Mouse (Mus musculus) myocyte (in vitro differentiated cells): ENCODE measurements around the gene 2010300C02Rik. TPM values are rescaled to one million over a fixed set of nuclear protein-coding genes. Genes with fewer than 3 reads are reported as not detected.

Experiments
- H3K27me3 ChIP-seq: one replicate; pipeline ENCODE4 v1.6.1; 2011; ENCODE audit not compliant: control insufficient read depth, insufficient read depth, insufficient read length
- H3K36me3 ChIP-seq: one replicate; pipeline ENCODE4 v1.6.1; 2011; ENCODE audit not compliant: control insufficient read depth, insufficient read depth
- H3K4me2 ChIP-seq: one replicate; pipeline ENCODE4 v1.6.1; 2011; ENCODE audit warnings: low read depth, control low read depth
- H3K4me3 ChIP-seq: one replicate; pipeline ENCODE4 v1.5.1; 2011; ENCODE audit warnings: mild to moderate bottlenecking, control low read depth, moderate library complexity
- H3K79me2 ChIP-seq: one replicate; pipeline ENCODE4 v1.6.1; 2011; ENCODE audit not compliant: control insufficient read depth, insufficient read depth
- H3ac ChIP-seq: one replicate; pipeline ENCODE4 v1.6.1; 2011; ENCODE audit not compliant: control insufficient read depth, insufficient read length
- CEBPB ChIP-seq: IDR thresholded peaks from 2 replicates; pipeline ENCODE4 v1.6.1; 2011; ENCODE audit warnings: mild to moderate bottlenecking, moderate library complexity; ENCODE audit not compliant: poor library complexity, insufficient read depth, severe bottlenecking
- E2F4 ChIP-seq: IDR thresholded peaks from one replicate; pipeline ENCODE4 v1.6.1; 2011; ENCODE audit warnings: mild to moderate bottlenecking, control low read depth, moderate library complexity; ENCODE audit not compliant: insufficient read depth
- MAX ChIP-seq: IDR thresholded peaks from one replicate; pipeline ENCODE4 v1.6.1; 2011; ENCODE audit warnings: low read depth, mild to moderate bottlenecking, control low read depth
- MYOD1 ChIP-seq, 3 experiments: IDR thresholded peaks; one replicate each; pipeline ENCODE4 v1.6.1; 2011; ENCODE audit warnings: control low read depth in 2 of 3, low read depth in 2 of 3, mild to moderate bottlenecking in 2 of 3, moderate library complexity in 1 of 3; ENCODE audit not compliant: insufficient read length in 2 of 3, control insufficient read depth in 1 of 3
- MYOG ChIP-seq, 3 experiments: IDR thresholded peaks; one replicate each; pipeline ENCODE4 v1.6.1; 2011; ENCODE audit warnings: control low read depth in 2 of 3, low read depth in 2 of 3, mild to moderate bottlenecking in 2 of 3; ENCODE audit not compliant: insufficient read length in 2 of 3, control insufficient read depth in 1 of 3, insufficient read depth in 1 of 3
- POLR2A ChIP-seq: IDR thresholded peaks from one replicate; pipeline ENCODE4 v1.6.1; 2011; ENCODE audit warnings: low read depth, mild to moderate bottlenecking, control low read depth, moderate library complexity; ENCODE audit not compliant: insufficient read length
- POLR2AphosphoS2 ChIP-seq: IDR thresholded peaks from one replicate; pipeline ENCODE4 v1.6.1; 2011; ENCODE audit warnings: low read depth, control low read depth; ENCODE audit not compliant: insufficient read length
- REST ChIP-seq: IDR thresholded peaks from one replicate; pipeline ENCODE4 v1.6.1; 2011; ENCODE audit warnings: mild to moderate bottlenecking, control low read depth, moderate library complexity; ENCODE audit not compliant: insufficient read depth, insufficient read length
- SRF ChIP-seq: IDR thresholded peaks from one replicate; pipeline ENCODE4 v1.6.1; 2011; ENCODE audit warnings: low read depth; ENCODE audit not compliant: control insufficient read depth, insufficient read length
- TCF12 ChIP-seq: IDR thresholded peaks from one replicate; pipeline ENCODE4 v1.6.1; 2011; ENCODE audit warnings: mild to moderate bottlenecking, control low read depth; ENCODE audit not compliant: poor library complexity, insufficient read depth, severe bottlenecking
- TCF3 ChIP-seq: IDR thresholded peaks from one replicate; pipeline ENCODE4 v1.6.1; 2011; ENCODE audit warnings: low read depth, control low read depth; ENCODE audit not compliant: insufficient read length
- USF1 ChIP-seq: IDR thresholded peaks from one replicate; pipeline ENCODE4 v1.6.1; 2011; ENCODE audit warnings: low read depth, mild to moderate bottlenecking, control low read depth, moderate library complexity
- polyA plus RNA-seq: library from polyadenylated mRNA; unstranded; fragments of >200 nt; fragmentation: generic; extraction: Trizol; gene quantifications from one replicate; pipeline ENCODE4 v1.2.1, GENCODE M21; 2012; ENCODE audit warnings: missing spikeins

Gene 2010300C02Rik
- polyA plus RNA-seq, 1 experiment: not detected

DNA sequence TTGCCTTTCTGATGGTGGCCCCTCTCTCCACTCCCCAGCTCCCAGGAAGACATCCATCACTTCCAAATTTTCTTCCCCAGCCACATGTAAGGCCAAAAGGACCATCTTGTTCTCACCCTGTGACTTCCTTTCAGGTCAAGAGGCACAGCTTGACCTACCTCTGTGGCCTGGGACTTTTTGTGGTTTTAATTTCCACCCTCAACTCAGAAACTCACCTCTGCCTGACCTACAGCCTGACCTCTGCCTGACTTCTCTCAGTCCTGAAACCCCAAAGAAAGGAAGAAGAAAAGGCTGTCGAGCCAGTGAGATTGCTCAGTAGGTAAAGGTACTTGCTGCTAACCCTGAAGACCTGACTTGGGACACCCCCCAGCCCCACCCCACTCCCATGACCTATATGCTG lies 100.3 kb downstream of the 2010300C02Rik start:
- Histone ChIP-seq H3K27me3 (peaks cover 7% of the 10 kb centered on the region), H3K4me2 (no peak overlapping the region), H3K36me3 (no peaks in the 10 kb centered on the region), H3K4me3 (no peak overlapping the region), H3K79me2 (no peaks in the 10 kb centered on the region), H3ac (no peak overlapping the region)
- TF ChIP-seq POLR2AphosphoS2 (no peak), POLR2A (no peak), MYOD1 (IDR thresholded peaks at IDR 0.05; ENCODE audit: control insufficient read depth in 1 of 3, insufficient read length in 2 of 3, low read depth in 2 of 3) (no peak), REST (no peak), CEBPB (no peak), SRF (no peak), MYOG (IDR thresholded peaks at IDR 0.05; ENCODE audit: control insufficient read depth in 1 of 3, insufficient read depth in 1 of 3, insufficient read length in 2 of 3, low read depth in 2 of 3) (no peak), USF1 (no peak), TCF3 (no peak), MAX (no peak), E2F4 (no peak), TCF12 (no peak)

DNA sequence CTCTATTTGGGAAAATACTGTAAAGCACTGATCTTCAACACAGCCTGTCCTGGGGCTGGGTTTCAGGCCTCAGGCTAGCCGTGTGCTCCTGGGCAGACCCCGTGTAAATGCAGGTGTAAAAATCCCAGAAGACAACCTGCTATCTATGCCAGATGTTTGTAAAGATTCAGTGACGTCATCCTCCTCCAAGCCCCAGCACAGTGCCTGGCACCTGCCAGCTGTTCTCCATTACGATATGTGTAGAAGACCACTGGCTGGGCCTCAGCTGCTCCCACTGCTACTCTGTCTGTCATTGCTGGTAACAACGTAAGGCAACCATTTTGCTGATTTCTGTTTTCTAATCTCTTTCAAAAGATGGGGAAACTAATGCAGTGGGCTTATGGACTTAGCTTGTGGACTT lies 102.8 kb downstream of the 2010300C02Rik start:
- Histone ChIP-seq H3K4me2 (no peak overlapping the region), H3K4me3 (no peak overlapping the region), H3K36me3 (no peaks in the 10 kb centered on the region), H3K27me3 (peaks cover 6% of the 10 kb centered on the region), H3ac (no peak overlapping the region), H3K79me2 (no peaks in the 10 kb centered on the region)
- TF ChIP-seq MYOG (IDR thresholded peaks at IDR 0.05; ENCODE audit: control insufficient read depth in 1 of 3, insufficient read depth in 1 of 3, insufficient read length in 2 of 3, low read depth in 2 of 3) (no peak), POLR2AphosphoS2 (no peak), CEBPB (no peak), MYOD1 (IDR thresholded peaks at IDR 0.05; ENCODE audit: control insufficient read depth in 1 of 3, insufficient read length in 2 of 3, low read depth in 2 of 3) (no peak), POLR2A (no peak), MAX (no peak), TCF12 (no peak), REST (no peak), E2F4 (no peak), TCF3 (no peak), SRF (no peak), USF1 (no peak)

DNA sequence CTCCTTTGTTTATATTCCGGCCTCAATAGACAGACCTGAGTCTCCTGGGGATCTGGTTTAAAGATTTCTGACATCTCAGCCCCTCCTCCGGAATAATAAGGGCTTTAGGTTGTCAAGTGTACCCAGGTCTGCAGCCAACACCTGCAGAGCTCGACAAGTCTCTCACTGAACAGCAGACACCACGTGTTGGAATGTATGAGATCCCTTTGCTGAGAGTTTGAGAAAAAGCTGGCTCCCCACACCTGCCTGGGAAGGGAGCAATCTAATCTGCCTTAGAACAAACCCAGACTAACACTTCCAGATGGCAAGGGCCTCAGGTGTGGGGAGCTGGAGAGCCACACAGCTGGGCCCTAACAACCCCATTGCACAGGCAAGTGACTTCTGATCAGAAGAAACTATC lies 103.3 kb downstream of the 2010300C02Rik start:
- no peak for TF ChIP-seq TCF12
- TF ChIP-seq CEBPB: no peak
- TF ChIP-seq SRF: no peak
- TF ChIP-seq MYOG (IDR thresholded peaks at IDR 0.05; ENCODE audit: control insufficient read depth in 1 of 3, insufficient read depth in 1 of 3, insufficient read length in 2 of 3, low read depth in 2 of 3): no peak
- TF ChIP-seq MYOD1 (IDR thresholded peaks at IDR 0.05; ENCODE audit: control insufficient read depth in 1 of 3, insufficient read length in 2 of 3, low read depth in 2 of 3): no peak
- TF ChIP-seq E2F4: no peak
- TF ChIP-seq POLR2A: no peak
- no peak for TF ChIP-seq MAX
- TF ChIP-seq POLR2AphosphoS2: no peak
- no peak overlapping the region for H3K4me3 ChIP-seq
- H3K79me2 ChIP-seq: no peaks in the 10 kb centered on the region
- peaks cover 11% of the 10 kb centered on the region for H3K27me3 ChIP-seq
- no peak overlapping the region for H3K4me2 ChIP-seq
- H3ac ChIP-seq: no peak overlapping the region
- H3K36me3 ChIP-seq: no peaks in the 10 kb centered on the region

DNA sequence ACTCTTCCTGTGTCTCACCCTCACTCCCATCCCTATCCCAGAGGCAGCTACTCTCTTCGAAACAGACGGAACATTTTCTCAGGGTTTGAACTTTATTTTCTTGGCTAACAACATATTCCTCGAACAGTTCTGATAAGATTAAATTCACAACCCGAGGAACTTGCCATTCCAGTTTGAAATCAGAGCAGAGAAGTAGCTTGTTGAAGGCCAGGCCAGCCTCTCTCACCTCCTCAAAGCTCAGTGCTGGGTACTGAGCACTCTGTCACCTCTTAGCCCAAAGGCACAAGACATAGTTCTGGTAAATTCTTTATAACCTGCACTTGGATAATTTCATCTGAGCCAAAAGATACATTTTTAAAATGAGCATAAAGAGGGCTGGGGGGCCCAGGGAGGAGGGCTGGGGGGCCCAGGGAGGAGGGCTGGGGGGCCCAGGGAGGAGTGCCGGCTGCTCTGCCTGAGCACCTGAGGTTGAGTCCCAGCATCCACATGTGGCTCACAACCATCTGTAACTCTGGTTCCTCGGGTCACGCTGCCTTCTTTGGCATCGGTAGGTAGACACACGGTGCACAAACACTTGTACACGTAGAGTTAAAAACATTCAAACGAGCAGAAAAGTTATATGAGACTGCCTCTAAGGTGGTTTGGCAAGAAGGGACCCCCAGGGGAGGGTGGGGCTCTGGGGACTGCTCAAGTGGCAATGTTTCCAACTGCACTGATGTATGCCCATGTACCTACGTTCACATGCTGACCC lies 104.4 kb downstream of the 2010300C02Rik start:
- H3K36me3 ChIP-seq: no peaks in the 10 kb centered on the region
- no peak overlapping the region for H3ac ChIP-seq
- H3K27me3 ChIP-seq: peaks cover 11% of the 10 kb centered on the region
- no peak overlapping the region for H3K4me2 ChIP-seq
- TF ChIP-seq USF1: no peak
- no peak for TF ChIP-seq E2F4
- no peak for TF ChIP-seq SRF
- H3K4me3 ChIP-seq: no peak overlapping the region
- H3K79me2 ChIP-seq: no peaks in the 10 kb centered on the region

GRCm38 (mm10) chr1:37614836-37615235 lies 105.0 kb downstream of the 2010300C02Rik start:
- TF ChIP-seq USF1 (no peak), CEBPB (no peak), TCF3 (no peak), MYOD1 (IDR thresholded peaks at IDR 0.05; ENCODE audit: control insufficient read depth in 1 of 3, insufficient read length in 2 of 3, low read depth in 2 of 3) (no peak), E2F4 (no peak), SRF (no peak), TCF12 (no peak), REST (no peak), POLR2AphosphoS2 (no peak)
- Histone ChIP-seq H3K36me3 (no peaks in the 10 kb centered on the region), H3K4me2 (no peak overlapping the region), H3K79me2 (no peaks in the 10 kb centered on the region), H3ac (no peak overlapping the region), H3K27me3 (peaks cover 11% of the 10 kb centered on the region), H3K4me3 (no peak overlapping the region)
